Mouse (Mus musculus) heart, postnatal 14 days (tissue): ENCODE results near the gene Cbx8. TPM values are rescaled to one million over a fixed set of nuclear protein-coding genes. Genes with fewer than 3 reads are reported as not detected.

ENCODE experiments used
- DNase-seq, 2 experiments: peaks; one replicate each; pipeline ENCODE4 v3.0.0; 2021 to 2022
- intact Hi-C: fragments of 180-260 bp; cut with DNase I; formaldehyde crosslinking; loops from one replicate; pipeline ENCODE4 v1.15.1; 2025
- total RNA-seq, 2 experiments: library from RNA; stranded (reverse); gene quantifications; 2 replicates each; pipeline ENCODE4 v1.2.3; 2021

Gene Cbx8
- total RNA-seq, 2 experiments from 2014 or later, result 6.0 to 6.1 TPM

DNA sequence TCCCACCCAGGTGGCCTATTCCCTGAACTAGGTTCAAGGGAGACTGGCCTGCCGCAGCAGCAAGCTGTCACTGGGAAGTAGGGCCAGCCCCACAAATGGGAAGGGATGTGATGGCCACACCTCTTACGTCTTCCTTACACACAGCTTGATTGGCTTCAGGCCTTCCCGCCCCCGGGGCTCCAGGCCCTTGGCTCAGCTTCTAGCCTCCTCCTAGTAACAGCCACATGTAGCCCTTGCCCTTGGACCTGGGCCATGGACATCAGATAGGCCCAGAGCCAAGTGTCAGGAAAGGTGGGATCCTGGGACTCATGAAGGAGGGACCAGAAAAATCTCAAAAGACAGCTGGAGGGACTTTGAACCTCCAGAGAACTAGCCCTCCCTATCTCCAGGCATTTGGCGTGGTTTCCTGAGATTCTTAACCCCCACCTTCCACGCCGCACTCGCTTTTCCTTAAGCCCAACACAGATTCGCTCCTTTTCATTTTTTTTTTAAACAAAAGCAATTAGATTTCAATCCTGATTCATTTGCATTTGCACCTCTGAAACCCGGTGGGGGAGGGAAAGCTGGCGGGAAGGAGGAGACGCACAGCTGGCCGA, 12.0 kb upstream of the Cbx8 start:
- intact Hi-C loops, result loop anchor here (5.0 kb wide), 1 partner anchor 75 kb away; no protein-coding TSS in a partner anchor
- peak in 1 of 2 experiments; percentile 63 for DNase-seq

GRCm38 (mm10) chr11:119051927-119052660, 11.3 kb upstream of the Cbx8 start:
- intact Hi-C loops, result loop anchor here (2.0 to 5.0 kb wide), 2 partner anchors 75 to 139 kb away; no protein-coding TSS in a partner anchor
- DNase-seq, result peak in 1 of 2 experiments; percentile 50

DNA sequence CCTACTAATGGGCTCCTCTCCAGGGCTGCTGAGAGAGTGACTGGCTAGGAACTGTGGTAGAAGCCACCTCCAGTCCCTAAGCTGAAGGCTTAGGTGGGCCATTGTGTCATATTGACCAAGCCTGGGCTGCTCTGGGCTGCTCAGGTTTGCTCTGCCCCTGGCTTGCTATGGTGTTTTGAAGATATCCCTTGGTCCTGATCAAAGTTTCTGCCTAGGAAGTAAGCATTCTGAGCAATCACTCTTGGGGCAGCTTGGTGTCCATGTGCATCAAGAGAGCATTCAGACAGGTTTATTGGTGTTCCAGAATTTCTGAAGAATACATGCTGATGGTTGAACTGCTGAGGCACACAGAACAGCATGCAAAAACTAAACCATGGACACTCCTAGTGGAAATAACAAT, 10.7 kb upstream of the Cbx8 start:
- intact Hi-C loops, result loop anchor here (2.0 to 5.0 kb wide), 2 partner anchors 76 to 139 kb away; no protein-coding TSS in a partner anchor
- no peak for DNase-seq

- intact Hi-C loops, result loop anchor here (2.0 to 5.0 kb wide), 2 partner anchors 77 to 140 kb away; no protein-coding TSS in a partner anchor
- no peak for DNase-seq
Measured at GRCm38 (mm10) chr11:119050361-119050760, 9.6 kb upstream of the Cbx8 start.

DNA sequence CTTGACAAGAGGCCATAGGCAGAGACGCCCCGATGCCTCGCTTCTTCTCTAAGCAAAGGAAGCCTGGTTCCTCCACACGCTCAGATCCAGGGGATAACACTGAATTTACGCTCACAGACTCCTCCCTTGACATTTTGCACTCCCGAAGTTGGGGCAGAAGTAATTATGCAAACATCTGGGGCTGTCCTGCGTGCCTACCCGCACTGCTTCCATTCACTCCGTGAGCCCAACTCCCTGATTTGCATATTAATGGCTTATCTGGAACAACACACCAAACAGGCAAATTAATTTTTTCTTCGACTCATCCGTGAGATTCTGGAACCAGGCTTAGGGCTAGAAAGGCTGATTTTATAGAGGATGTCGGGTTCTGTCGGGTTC, 7.4 kb upstream of the Cbx8 start:
- DNase-seq, result no peak
- intact Hi-C loops, result no loop called here

DNA sequence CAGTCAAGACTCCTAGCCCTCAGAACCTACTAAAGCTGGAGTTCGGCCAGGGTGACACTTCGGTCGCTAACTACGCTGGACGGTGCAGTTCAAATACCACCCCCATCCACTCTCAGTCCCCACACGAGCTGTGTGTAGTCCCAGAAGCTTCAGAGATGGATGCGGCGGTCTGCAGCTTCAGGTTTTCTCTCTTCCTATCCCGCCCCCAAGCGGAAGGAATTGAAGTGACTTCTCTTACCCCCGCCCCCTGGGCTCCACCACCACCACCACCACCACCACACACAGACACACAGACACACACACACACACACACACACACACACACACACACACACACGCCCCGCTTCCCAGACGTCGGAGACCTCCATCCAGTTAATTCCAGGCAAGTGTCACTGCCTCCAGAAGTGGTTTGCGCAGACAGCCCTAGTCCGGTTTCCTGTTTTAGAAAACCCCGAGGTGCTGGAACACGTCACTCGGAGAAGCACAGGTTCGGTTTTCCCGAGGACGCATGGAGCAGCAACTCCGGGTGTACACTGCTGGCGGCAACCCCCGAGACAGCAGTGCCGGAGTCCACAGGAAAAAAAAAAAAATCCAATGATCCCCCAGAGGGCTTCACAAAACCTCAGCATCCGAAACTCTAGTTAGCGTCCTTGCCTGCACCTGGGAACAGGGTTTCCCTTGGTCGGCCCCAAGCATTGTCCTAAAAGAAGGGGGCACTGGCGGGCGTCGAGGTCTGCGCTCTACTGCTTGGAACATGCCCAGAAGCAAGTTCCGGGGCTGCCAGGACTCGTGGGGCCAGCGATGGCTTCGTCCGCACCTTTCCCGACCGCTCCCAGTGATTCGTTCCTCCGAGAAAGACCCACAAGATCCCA, 6.7 kb upstream of the Cbx8 start:
- intact Hi-C loops, result no loop called here
- peak in 1 of 2 experiments; percentile 56 for DNase-seq

- intact Hi-C loops, result no loop called here
- peak; percentile 70 to 83 for DNase-seq
Measured at GRCm38 (mm10) chr11:119046601-119047245, 6.0 kb upstream of the Cbx8 start.

DNA sequence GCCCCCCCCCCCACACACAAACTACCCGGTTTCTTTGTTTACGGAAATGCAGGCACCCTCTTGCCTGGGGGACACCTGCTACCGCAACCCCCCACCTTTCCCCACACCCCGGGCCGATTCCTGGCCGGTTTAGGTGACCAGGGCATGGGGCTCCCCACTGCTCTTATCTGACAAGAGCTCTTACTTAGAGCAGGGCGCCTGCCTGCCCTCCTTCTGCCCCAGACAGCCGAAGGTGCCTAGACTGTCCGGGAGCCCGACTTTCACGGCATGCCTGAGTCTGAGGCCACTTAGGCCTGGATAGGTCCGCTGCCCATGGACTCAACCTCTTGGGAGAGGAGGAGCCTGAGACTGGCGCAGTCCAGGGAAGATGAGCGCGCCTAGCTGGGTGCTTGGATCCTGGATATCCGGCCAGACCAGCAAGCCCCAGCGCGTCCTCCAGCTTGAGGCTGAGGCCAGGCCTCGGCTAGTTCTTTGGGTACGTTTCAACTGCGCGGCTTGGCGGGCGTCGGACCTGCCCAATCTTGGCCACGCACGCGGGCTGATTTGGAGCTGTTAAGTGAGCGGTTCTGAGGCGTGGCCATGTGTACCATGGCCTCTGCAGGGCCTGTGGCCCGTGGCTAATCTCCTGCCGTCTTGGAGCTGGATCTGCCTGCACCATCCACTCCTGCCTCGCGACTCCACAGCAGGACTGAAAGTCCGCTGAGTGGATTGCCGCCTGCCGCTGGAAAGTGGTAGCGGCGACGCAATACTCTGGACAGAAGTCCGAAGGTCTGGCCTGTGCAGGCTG, 4.0 kb upstream of the Cbx8 start:
- intact Hi-C loops, result no loop called here
- DNase-seq, result peak in 1 of 2 experiments; percentile 65

- intact Hi-C loops, result no loop called here
- no peak for DNase-seq
Measured at GRCm38 (mm10) chr11:119043761-119044550, 3.2 kb upstream of the Cbx8 start.

GRCm38 (mm10) chr11:119043273-119043540, 2.4 kb upstream of the Cbx8 start:
- no peak for DNase-seq
- intact Hi-C loops, result no loop called here

GRCm38 (mm10) chr11:119042466-119043272, 1.9 kb upstream of the Cbx8 start:
- intact Hi-C loops, result no loop called here
- DNase-seq, result no peak

DNA sequence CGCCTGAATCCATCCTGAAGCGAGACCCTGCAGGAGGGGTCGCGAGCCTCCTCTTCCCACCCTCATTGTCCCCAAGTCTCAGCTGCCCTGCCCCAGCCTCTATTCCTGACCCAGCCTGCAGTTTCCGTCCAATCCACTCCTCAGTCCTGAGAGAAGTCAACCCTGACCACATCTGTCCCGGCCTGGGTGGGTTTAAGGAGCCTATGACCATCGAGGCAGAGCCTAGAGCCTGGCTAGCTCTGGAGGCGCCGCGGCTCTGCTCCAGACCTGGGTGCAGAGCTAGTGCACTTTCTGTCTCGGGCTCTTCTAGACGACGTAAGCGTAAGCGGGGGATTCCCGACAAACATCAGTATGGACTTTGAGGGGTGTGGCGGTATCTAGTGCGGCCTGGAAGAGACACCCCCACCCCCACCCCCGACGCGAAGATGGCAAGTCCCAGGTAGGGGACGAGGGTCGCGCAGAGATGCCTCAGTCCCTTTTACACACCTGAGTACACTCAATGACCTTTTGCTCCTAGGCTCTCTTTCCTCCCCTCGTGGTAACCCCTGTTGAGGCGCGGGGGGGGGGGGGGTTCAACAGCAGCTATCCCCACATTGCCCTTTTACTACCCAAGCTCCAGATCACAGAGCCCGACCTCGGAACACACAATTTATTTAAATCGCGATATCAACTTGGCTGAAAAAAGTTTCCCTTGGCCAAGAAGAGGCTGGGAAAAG, 1.1 kb upstream of the Cbx8 start:
- DNase-seq, result no peak

GRCm38 (mm10) chr11:119041325-119041716, 552 bp upstream of the Cbx8 start:
- no peak for DNase-seq
- intact Hi-C loops, result no loop called here

More for the DNA sequence above, 1.1 kb upstream of the Cbx8 start:
- intact Hi-C loops, result no loop called here

DNA sequence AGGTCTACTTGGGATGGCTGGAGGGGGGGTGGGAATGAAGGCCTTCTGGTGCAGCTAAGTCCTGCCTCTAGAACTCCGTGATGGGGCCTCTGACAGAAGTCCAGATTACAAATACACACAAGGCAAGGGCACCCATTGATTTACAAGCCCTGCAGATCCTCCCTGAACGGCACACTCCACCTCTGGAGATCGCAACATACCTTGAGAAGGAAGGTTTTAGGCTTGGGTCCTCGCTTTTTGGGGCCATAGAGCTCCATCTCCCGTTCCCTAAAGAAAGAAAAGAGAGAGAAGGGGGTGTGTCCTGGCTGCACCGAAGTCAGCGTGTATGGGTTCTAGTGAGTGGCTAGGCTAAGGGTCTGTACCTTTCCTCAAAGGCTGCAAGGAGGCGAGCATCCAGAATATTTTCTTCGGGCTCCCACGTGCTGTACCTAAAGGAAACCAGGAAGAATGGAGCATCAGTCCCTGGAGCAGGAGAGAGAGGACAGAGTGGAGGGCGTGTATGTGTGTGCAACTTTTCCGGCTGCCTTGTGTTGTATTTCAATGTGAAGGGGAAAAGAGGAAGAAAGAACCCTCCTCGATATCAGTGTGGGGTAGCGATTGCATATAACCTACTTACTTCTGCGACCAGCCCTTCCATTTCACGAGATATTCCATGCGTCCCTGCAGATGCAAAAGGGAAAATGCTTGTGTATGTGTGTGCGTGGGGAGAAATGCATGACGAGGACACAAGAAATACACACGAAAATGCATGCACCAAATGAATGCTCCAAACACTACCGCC, 847 bp downstream of the Cbx8 start:
- intact Hi-C loops, result no loop called here
- no peak for DNase-seq

- no peak for DNase-seq
- intact Hi-C loops, result no loop called here
Measured at GRCm38 (mm10) chr11:119038744-119039484, 1.9 kb downstream of the Cbx8 start.

- intact Hi-C loops, result no loop called here
Measured at GRCm38 (mm10) chr11:119037780-119038401, 2.9 kb downstream of the Cbx8 start.

More at GRCm38 (mm10) chr11:119037780-119038401, 2.9 kb downstream of the Cbx8 start:
- DNase-seq, result no peak
